Mouse (Mus musculus) midbrain, embryonic 10.5 days (tissue): ENCODE data around the gene Sema4c. TPM values are rescaled to one million over a fixed set of nuclear protein-coding genes. Genes with fewer than 3 reads are reported as not detected.
A peak's percentile ranks its signal among the peaks of the same experiment; 100 is the strongest.

Experiments
- DNase-seq: peaks from one replicate; pipeline ENCODE4 v3.0.0-alpha.2; 2017; ENCODE audit warnings: low spot score
- H3K27ac ChIP-seq: fragments of 300-500 bp; sonication (generic); replicated peaks from 2 replicates; pipeline ENCODE4 v1.5.1; 2016; ENCODE audit warnings: mild to moderate bottlenecking
- H3K27me3 ChIP-seq: fragments of 300-500 bp; sonication (generic); 2 replicates; pipeline ENCODE4 v1.6.1; 2016; ENCODE audit warnings: low read depth, mild to moderate bottlenecking; ENCODE audit not compliant: poor library complexity, severe bottlenecking
- H3K36me3 ChIP-seq: fragments of 300-500 bp; sonication (generic); 2 replicates; pipeline ENCODE4 v1.6.1; 2016; ENCODE audit warnings: mild to moderate bottlenecking, moderate library complexity
- H3K4me1 ChIP-seq: fragments of 300-500 bp; sonication (generic); 2 replicates; pipeline ENCODE4 v1.6.1; 2016
- H3K4me3 ChIP-seq: fragments of 300-500 bp; sonication (generic); 2 replicates; pipeline ENCODE4 v1.5.1; 2016; ENCODE audit warnings: mild to moderate bottlenecking, moderate library complexity
- H3K9me3 ChIP-seq: fragments of 300-500 bp; sonication (generic); replicated peaks from 2 replicates; pipeline ENCODE4 v1.6.1; 2016; ENCODE audit warnings: mild to moderate bottlenecking
- WGBS: fragments of 180-500 bp; shearing (Covaris S2); methylation state at CpG from one replicate; pipeline ENCODE4 v1.1.7; 2016; 5-methylcytosine and 5-hydroxymethylcytosine counted together
- polyA plus RNA-seq: library from polyadenylated mRNA; unstranded; fragments of >200 nt; fragmentation: Nextera tagmentation; extraction: Ambion mirVana; gene quantifications from 2 replicates; pipeline ENCODE4 v1.2.1, GENCODE M21; 2016

Sema4c gene
- polyA plus RNA-seq, 1 experiment from 2014 or later = 20.8 TPM

DNA sequence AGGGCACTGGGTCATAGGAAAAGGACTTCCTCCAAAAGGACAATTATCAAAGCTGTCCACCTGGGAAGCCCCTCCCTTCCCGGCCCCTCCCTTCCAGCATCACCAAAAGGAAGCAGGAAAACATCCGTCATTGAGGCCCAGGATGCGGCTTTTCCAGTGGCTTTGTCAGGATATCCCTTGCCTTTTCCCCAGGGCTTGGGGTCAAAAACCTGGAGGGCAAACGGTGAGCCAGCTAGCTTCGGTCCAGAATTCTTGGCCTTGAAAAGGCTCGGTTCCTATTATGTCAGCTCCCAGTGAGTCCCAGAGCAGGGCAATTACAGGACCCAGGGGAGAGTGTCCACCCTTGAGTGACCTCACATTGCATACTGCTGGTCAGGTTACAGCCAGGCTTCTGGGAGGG, 2.8 kb upstream of the Sema4c start:
- 64% methylated on average over 6 of the region's 6 CpGs for WGBS
- Histone ChIP-seq H3K36me3 (no peaks in the 10 kb centered on the region), H3K27ac (no peak overlapping the region), H3K9me3 (no peaks in the 10 kb centered on the region), H3K4me3 (no peak overlapping the region), H3K4me1 (peaks cover 35% of the 10 kb centered on the region), H3K27me3 (peaks cover 17% of the 10 kb centered on the region)
- no peak for DNase-seq

- peaks cover 10% of the 10 kb centered on the region for H3K36me3 ChIP-seq
- H3K27me3 ChIP-seq = peaks cover 17% of the 10 kb centered on the region
- 75% methylated on average over 5 of the region's 5 CpGs for WGBS
- 0 out of 2 replicates have a peak overlapping the region, but pooled peaks have one; percentile 100 for H3K27ac ChIP-seq
- H3K4me1 ChIP-seq = peaks cover 44% of the 10 kb centered on the region
- no peak for DNase-seq
- H3K4me3 ChIP-seq = no peak overlapping the region
- H3K9me3 ChIP-seq = no peaks in the 10 kb centered on the region
Measured at GRCm38 (mm10) chr1:36559888-36560287, 1.7 kb upstream of the Sema4c start.

- no peaks in the 10 kb centered on the region for H3K9me3 ChIP-seq
- under 1% methylated on average over 4 of the region's 4 CpGs for WGBS
Measured at GRCm38 (mm10) chr1:36559256-36559655, 1.1 kb upstream of the Sema4c start.

GRCm38 (mm10) chr1:36557457-36558011, 615 bp downstream of the Sema4c start:
- peak; percentile 81 for DNase-seq
- H3K4me1 ChIP-seq = peaks cover 48% of the 10 kb centered on the region
- WGBS = under 1% methylated on average over 48 of the region's 48 CpGs
- H3K36me3 ChIP-seq = peaks cover 33% of the 10 kb centered on the region
- H3K27ac ChIP-seq = peak overlapping the region; percentile 100
- peak overlapping the region; percentile 94 for H3K4me3 ChIP-seq
- no peaks in the 10 kb centered on the region for H3K9me3 ChIP-seq
- H3K27me3 ChIP-seq = peaks cover 17% of the 10 kb centered on the region

More at GRCm38 (mm10) chr1:36559256-36559655, 1.1 kb upstream of the Sema4c start:
- peaks cover 16% of the 10 kb centered on the region for H3K36me3 ChIP-seq
- peaks cover 50% of the 10 kb centered on the region for H3K4me1 ChIP-seq
- H3K4me3 ChIP-seq = peak overlapping the region; percentile 94
- peak overlapping the region; percentile 100 for H3K27ac ChIP-seq
- H3K27me3 ChIP-seq = peaks cover 17% of the 10 kb centered on the region
- no peak for DNase-seq

DNA sequence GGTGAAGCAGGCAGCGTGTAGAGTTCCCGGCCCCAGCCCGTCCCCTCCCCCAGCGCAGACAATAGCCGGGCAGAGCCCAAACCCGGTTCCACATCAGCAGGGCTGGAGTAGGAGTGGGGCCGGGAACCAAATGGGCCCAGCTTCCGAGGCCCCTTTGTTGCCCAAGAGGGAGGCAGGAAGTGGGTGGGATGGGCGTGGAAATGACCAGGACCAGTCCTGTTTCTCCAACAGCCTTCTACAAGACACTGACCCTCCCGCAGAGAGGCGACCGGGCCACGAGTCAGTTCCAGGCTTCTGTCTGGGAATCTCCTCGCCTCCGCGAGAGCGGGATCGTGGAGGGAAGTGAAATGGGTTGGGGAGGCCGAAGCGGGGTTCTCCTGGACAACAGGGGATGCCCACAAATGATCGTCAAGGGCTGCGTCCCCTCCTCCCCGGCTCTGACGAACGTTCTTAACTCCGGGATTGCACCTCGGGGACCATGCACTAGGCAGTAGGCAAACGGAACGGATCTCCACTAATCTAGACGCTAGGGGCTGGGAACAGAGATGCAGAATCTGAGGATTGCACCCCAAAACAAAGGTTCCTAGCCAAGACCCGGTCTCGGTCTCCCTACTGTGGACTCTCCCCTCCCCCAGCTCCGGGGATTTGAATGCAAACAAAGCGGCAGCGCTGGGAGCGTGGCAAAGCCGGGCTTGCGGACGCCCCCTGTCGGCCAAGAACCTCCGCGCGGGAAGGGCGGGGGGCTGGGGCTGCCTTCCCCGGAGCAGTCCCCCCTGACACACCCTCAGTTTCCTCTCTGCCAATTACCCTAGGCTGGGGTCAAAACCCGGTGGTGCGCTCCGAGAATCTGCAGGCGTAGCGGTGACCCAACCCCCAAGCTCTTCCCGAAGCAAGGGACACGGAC, 1.3 kb downstream of the Sema4c start:
- Histone ChIP-seq H3K9me3 (no peaks in the 10 kb centered on the region), H3K4me3 (peak overlapping the region; percentile 94), H3K27me3 (peaks cover 17% of the 10 kb centered on the region), H3K4me1 (peaks cover 46% of the 10 kb centered on the region), H3K27ac (peak overlapping the region; percentile 100), H3K36me3 (peaks cover 41% of the 10 kb centered on the region)
- WGBS = under 1% methylated on average over 52 of the region's 52 CpGs
- peak; percentile 96 for DNase-seq

DNA sequence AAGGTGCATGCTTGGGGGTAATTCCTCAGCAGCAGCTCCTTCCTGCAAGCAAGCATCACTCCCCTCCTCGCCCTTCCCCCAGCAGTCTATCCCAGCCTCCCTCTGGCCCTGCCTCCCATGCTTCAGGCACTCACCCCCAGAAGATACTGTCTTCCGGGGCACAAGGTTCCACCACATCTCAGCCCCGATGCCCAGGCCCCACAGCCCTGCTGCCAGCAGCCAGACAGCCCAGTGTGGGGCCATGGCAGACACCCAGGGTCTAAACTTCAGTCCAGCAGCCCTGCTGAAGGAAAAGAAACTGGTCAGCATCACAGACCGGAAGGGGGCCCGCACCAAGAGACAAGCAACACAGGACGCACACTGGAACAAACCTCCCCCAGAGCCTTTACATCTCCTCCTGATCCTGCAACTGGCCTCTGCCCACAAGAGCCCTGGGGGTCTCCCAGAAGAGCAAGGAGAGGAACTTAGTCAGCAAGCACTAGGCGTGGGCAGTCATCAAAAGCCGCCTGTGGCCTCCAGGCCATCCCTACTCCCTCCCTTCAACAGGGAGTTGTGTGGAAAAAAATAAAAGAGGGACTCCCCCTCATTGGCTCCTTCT, 2.3 kb downstream of the Sema4c start:
- Histone ChIP-seq H3K4me1 (peaks cover 48% of the 10 kb centered on the region), H3K4me3 (peak overlapping the region; percentile 94), H3K36me3 (peaks cover 50% of the 10 kb centered on the region), H3K27me3 (peaks cover 17% of the 10 kb centered on the region), H3K9me3 (no peaks in the 10 kb centered on the region), H3K27ac (peak overlapping the region; percentile 100)
- peak; percentile 51 for DNase-seq
- WGBS = 10% methylated on average over 8 of the region's 8 CpGs

GRCm38 (mm10) chr1:36554633-36555399, 3.3 kb downstream of the Sema4c start:
- H3K4me1 ChIP-seq = peaks cover 50% of the 10 kb centered on the region
- no peak for DNase-seq
- H3K4me3 ChIP-seq = peak overlapping the region; percentile 94
- no peaks in the 10 kb centered on the region for H3K9me3 ChIP-seq
- H3K27ac ChIP-seq = peak overlapping the region; percentile 100
- 77% methylated on average over 21 of the region's 21 CpGs for WGBS
- peaks cover 61% of the 10 kb centered on the region for H3K36me3 ChIP-seq
- H3K27me3 ChIP-seq = peaks cover 11% of the 10 kb centered on the region

GRCm38 (mm10) chr1:36552506-36552905, 5.6 kb downstream of the Sema4c start:
- H3K36me3 ChIP-seq = peaks cover 80% of the 10 kb centered on the region
- DNase-seq = no peak
- WGBS = 90% methylated on average over 16 of the region's 16 CpGs
- H3K27me3 ChIP-seq = no peaks in the 10 kb centered on the region
- H3K27ac ChIP-seq = no peak overlapping the region
- no peaks in the 10 kb centered on the region for H3K9me3 ChIP-seq
- peaks cover 55% of the 10 kb centered on the region for H3K4me1 ChIP-seq
- H3K4me3 ChIP-seq = no peak overlapping the region

GRCm38 (mm10) chr1:36551904-36552303, 6.2 kb downstream of the Sema4c start:
- no peak for DNase-seq
- Histone ChIP-seq H3K27me3 (no peaks in the 10 kb centered on the region), H3K4me3 (no peak overlapping the region), H3K9me3 (no peaks in the 10 kb centered on the region), H3K27ac (no peak overlapping the region), H3K4me1 (peaks cover 58% of the 10 kb centered on the region), H3K36me3 (peaks cover 80% of the 10 kb centered on the region)
- 91% methylated on average over 17 of the region's 17 CpGs for WGBS

DNA sequence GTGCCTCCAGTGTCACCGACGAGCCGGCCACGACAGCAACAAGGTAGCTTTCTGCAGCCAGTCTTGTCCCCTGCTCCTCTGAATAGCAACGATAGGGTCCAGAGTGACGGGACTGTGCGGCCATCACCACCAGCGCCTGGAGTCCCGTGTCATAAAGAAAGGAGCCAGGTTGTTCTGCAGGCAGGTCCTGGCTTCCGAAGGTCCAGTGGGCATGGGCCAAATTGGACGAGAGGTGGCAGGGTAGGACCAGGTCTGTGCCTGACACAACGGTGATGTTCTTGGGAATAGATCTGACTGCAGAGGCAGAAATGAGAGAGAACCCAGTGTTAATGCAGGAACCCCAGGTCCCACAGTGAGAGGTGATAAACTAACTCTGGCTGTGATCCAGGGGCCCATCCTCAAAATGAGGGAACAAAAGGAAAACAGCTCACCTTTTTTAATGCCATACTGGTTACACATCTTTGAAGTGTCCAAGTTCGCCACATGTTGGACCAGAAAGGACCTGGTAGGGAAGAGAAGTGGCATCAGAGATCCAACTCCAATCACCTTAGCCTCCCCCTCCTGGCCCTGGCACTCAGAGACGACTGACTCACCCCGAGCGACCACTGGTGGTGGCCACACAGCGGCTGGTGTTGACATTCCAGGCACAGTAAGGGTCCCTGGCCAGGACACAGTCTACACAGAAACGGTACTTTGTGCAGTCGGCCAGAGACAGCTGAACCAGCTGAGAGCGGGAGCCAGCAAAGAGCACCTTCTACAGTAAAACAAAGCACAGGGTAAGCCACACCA, 7.9 kb downstream of the Sema4c start:
- Histone ChIP-seq H3K27ac (no peak overlapping the region), H3K4me3 (no peak overlapping the region), H3K9me3 (no peaks in the 10 kb centered on the region), H3K27me3 (no peaks in the 10 kb centered on the region), H3K4me1 (peaks cover 62% of the 10 kb centered on the region), H3K36me3 (peaks cover 73% of the 10 kb centered on the region)
- 79% methylated on average over 20 of the region's 20 CpGs for WGBS
- no peak for DNase-seq

DNA sequence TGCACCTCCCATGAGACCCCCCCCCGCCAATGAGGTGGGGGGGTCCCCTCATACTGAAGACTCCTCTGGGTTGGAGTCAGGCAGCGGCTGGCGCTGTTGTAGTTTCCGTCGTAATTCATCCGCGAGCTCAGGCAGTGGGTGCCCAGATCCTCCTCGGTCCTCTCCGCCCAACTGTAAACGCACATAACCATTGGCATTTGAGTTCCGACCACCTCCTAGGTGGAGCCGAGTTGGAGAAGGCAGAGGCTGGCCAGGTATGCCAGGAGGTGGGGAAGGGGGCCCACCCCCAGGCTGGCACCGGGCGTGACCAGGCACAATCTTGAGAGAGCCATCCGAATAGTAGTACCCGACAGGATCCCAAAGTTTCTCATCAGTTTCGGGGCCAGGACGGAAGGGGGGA, 8.7 kb downstream of the Sema4c start:
- H3K27me3 ChIP-seq = no peaks in the 10 kb centered on the region
- no peak overlapping the region for H3K4me3 ChIP-seq
- 0 out of 2 replicates have a peak overlapping the region, but pooled peaks have one; percentile 6 for H3K27ac ChIP-seq
- no peak for DNase-seq
- 91% methylated on average over 18 of the region's 18 CpGs for WGBS
- H3K4me1 ChIP-seq = peaks cover 54% of the 10 kb centered on the region
- peaks cover 66% of the 10 kb centered on the region for H3K36me3 ChIP-seq
- no peaks in the 10 kb centered on the region for H3K9me3 ChIP-seq
